Mouse (Mus musculus) skeletal muscle tissue, adult 2 months (tissue): Measurements from ENCODE around the gene Lamb3.
A peak's percentile ranks its signal among the peaks of the same experiment; 100 is the strongest.

Experiments
- DNase-seq: peaks from one replicate; pipeline ENCODE4 v3.0.0-alpha.2; 2012; ENCODE audit warnings: low read depth, low spot score

The Lamb3 gene

GRCm38 (mm10) chr1:193201383-193201778 is 6.1 kb upstream of the Lamb3 start, which contains the start of gene Traf3ip3:
Gene Traf3ip3, minus strand, starts transcription at chr1:193201703.
- DNase-seq: peak; percentile 51

- no peak for DNase-seq
Measured at GRCm38 (mm10) chr1:193203821-193204220, 3.7 kb upstream of the Lamb3 start.

- no peak for DNase-seq
Measured at GRCm38 (mm10) chr1:193205431-193205830, 2.1 kb upstream of the Lamb3 start.

- peak; percentile 27 for DNase-seq
Measured at GRCm38 (mm10) chr1:193208178-193208577, 679 bp downstream of the Lamb3 start.

- DNase-seq: no peak
Measured at GRCm38 (mm10) chr1:193211371-193211770, 3.9 kb downstream of the Lamb3 start.

- DNase-seq: no peak
Measured at GRCm38 (mm10) chr1:193214053-193214452, 6.6 kb downstream of the Lamb3 start.

- no peak for DNase-seq
Measured at GRCm38 (mm10) chr1:193216000-193216399, 8.5 kb downstream of the Lamb3 start.

- DNase-seq: no peak
Measured at GRCm38 (mm10) chr1:193220408-193220807, 12.9 kb downstream of the Lamb3 start.

- DNase-seq: no peak
Measured at GRCm38 (mm10) chr1:193225531-193225930, 18.0 kb downstream of the Lamb3 start.

GRCm38 (mm10) chr1:193226114-193226513 is 18.6 kb downstream of the Lamb3 start:
- no peak for DNase-seq

- DNase-seq: no peak
Measured at GRCm38 (mm10) chr1:193226724-193227522, 19.4 kb downstream of the Lamb3 start.

- DNase-seq: no peak
Measured at GRCm38 (mm10) chr1:193227537-193227936, 20.0 kb downstream of the Lamb3 start.

- DNase-seq: no peak
Measured at GRCm38 (mm10) chr1:193229570-193229969, 22.1 kb downstream of the Lamb3 start.

- no peak for DNase-seq
Measured at GRCm38 (mm10) chr1:193230531-193230930, 23.0 kb downstream of the Lamb3 start.

- DNase-seq: no peak
Measured at GRCm38 (mm10) chr1:193230935-193231334, 23.4 kb downstream of the Lamb3 start.

GRCm38 (mm10) chr1:193232732-193233131 is 25.2 kb downstream of the Lamb3 start:
- DNase-seq: no peak

GRCm38 (mm10) chr1:193234130-193234645 is 26.7 kb downstream of the Lamb3 start:
- no peak for DNase-seq

- no peak for DNase-seq
Measured at GRCm38 (mm10) chr1:193234930-193235329, 27.4 kb downstream of the Lamb3 start.

GRCm38 (mm10) chr1:193238426-193238825 is 30.9 kb downstream of the Lamb3 start:
- DNase-seq: no peak

GRCm38 (mm10) chr1:193241436-193241835 is 33.9 kb downstream of the Lamb3 start:
- no peak for DNase-seq

GRCm38 (mm10) chr1:193242238-193242637 is 34.7 kb downstream of the Lamb3 start:
- DNase-seq: peak; percentile 89

- DNase-seq: no peak
Measured at GRCm38 (mm10) chr1:193242863-193243262, 35.4 kb downstream of the Lamb3 start.

- DNase-seq: peak; percentile 42
Measured at GRCm38 (mm10) chr1:193243571-193244193, 36.2 kb downstream of the Lamb3 start.
